Mouse (Mus musculus): ENCODE data around the gene Xbp1.

GRCm38 (mm10) chr11:5528841-5529240 is 8.4 kb downstream of the Xbp1 start:
- TF ChIP-seq CTCF (conservative IDR thresholded peaks at IDR 0.05 in 1 of 2, IDR thresholded peaks at IDR 0.05 in 1 of 2; ENCODE audit: low read depth in 2 of 2, low read length in 2 of 2) (no peak), ZMIZ1 (IDR thresholded peaks at IDR 0.05; ENCODE audit: low read depth, low read length) (no peak), MAFK (IDR thresholded peaks at IDR 0.05; ENCODE audit: insufficient replicate concordance, low read length) (no peak), ZC3H11A (IDR thresholded peaks at IDR 0.05; ENCODE audit: low read depth, low read length) (no peak), ELF1 (IDR thresholded peaks at IDR 0.05; ENCODE audit: low read depth, low read length) (no peak), RCOR1 (conservative IDR thresholded peaks at IDR 0.05; ENCODE audit: low read depth, low read length) (no peak), POLR2A (IDR thresholded peaks at IDR 0.05; ENCODE audit: low read depth, low read length) (no peak; the same call in 1 of the 2 replicates), TCF12 (IDR thresholded peaks at IDR 0.05; ENCODE audit: low read depth, low read length) (no peak), MXI1 (IDR thresholded peaks at IDR 0.05; ENCODE audit: low read depth, low read length) (no peak)
